Mouse (Mus musculus): ENCODE measurements at regions not wholly inside any gene's neighbourhood (a gene's known extent, or its start where the extent isn't known, plus 50 kb on each side); places are given as distances from the start of the nearest gene placed in this dataset.

- Histone ChIP-seq H3K4me3 (ENCODE audit: low read depth, low read length) (no peak overlapping the region), H3K4me1 (ENCODE audit: insufficient read depth) (0 out of 2 replicates have a peak, but pooled peaks cover 2% of the 10 kb centered on the region), H3K27me3 (ENCODE audit: insufficient read depth, low read length) (no peaks in the 10 kb centered on the region), H3K36me3 (replicated peaks; ENCODE audit: insufficient read depth, low read length) (no peaks in the 10 kb centered on the region), H3K4me2 (ENCODE audit: low read depth, low read length) (no peak overlapping the region), H3K9ac (replicated peaks) (no peak overlapping the region), H3K9me3 (ENCODE audit: low read length) (no peaks in the 10 kb centered on the region), H3K27ac (ENCODE audit: low read depth) (no peak overlapping the region)
- TF ChIP-seq EP300 (IDR thresholded peaks at IDR 0.05; ENCODE audit: low read depth) (no peak), CTCF (IDR thresholded peaks at IDR 0.05; ENCODE audit: low read depth) (no peak)
- ATAC-seq = no peak
- WGBS (ENCODE audit: insufficient replicate concordance) = 80% methylated on average over 3 of the region's 3 CpGs
- DNase-seq = no peak
Measured at GRCm38 (mm10) chr5:75499053-75499452, 75.7 kb upstream of the Kit start.

DNA sequence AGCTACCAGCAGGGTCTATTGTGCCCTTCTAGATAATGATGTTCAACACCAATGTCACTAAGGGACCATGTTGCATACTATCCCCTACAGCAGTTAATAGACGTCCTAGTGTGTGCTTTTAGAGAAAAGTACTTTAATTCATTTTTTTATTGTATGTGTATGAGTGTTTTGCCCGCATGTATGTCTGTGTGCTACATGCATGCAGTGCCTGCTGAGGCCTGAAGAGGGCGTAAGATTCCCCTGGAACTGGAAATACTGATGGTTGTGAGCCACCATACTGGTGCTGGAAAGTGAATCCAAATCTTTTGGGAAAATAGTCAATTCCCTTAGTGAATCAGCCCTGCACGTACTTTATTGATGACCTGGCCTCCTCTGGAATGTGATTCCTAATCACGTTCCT is 75.0 kb upstream of the Kit start:
- H3K27me3 ChIP-seq (ENCODE audit: insufficient read depth, low read length) = no peaks in the 10 kb centered on the region
- no peak for TF ChIP-seq EP300 (IDR thresholded peaks at IDR 0.05; ENCODE audit: low read depth)
- TF ChIP-seq CTCF (IDR thresholded peaks at IDR 0.05; ENCODE audit: low read depth) = peak; percentile 29
- H3K9me3 ChIP-seq (ENCODE audit: low read length) = no peaks in the 10 kb centered on the region
- H3K36me3 ChIP-seq (replicated peaks; ENCODE audit: insufficient read depth, low read length) = no peaks in the 10 kb centered on the region
- no peak overlapping the region for H3K4me2 ChIP-seq (ENCODE audit: low read depth, low read length)
- WGBS (ENCODE audit: insufficient replicate concordance) = 79% methylated on average over 5 of the region's 5 CpGs
- H3K4me3 ChIP-seq (ENCODE audit: low read depth, low read length) = no peak overlapping the region
- no peak overlapping the region for H3K9ac ChIP-seq (replicated peaks)
- DNase-seq = no peak
- 0 out of 2 replicates have a peak, but pooled peaks cover 2% of the 10 kb centered on the region for H3K4me1 ChIP-seq (ENCODE audit: insufficient read depth)
- no peak overlapping the region for H3K27ac ChIP-seq (ENCODE audit: low read depth)
- no peak for ATAC-seq

- Histone ChIP-seq H3K4me1 (ENCODE audit: insufficient read depth) (no peaks in the 10 kb centered on the region), H3K9ac (replicated peaks) (no peak overlapping the region), H3K27me3 (ENCODE audit: insufficient read depth, low read length) (no peaks in the 10 kb centered on the region), H3K4me3 (ENCODE audit: low read depth, low read length) (no peak overlapping the region), H3K9me3 (ENCODE audit: low read length) (no peaks in the 10 kb centered on the region), H3K27ac (ENCODE audit: low read depth) (no peak overlapping the region), H3K4me2 (ENCODE audit: low read depth, low read length) (no peak overlapping the region), H3K36me3 (replicated peaks; ENCODE audit: insufficient read depth, low read length) (no peaks in the 10 kb centered on the region)
- DNase-seq (no peak), ATAC-seq (no peak)
- 79% methylated on average over 8 of the region's 8 CpGs for WGBS (ENCODE audit: insufficient replicate concordance)
- TF ChIP-seq CTCF (IDR thresholded peaks at IDR 0.05; ENCODE audit: low read depth) = no peak
- TF ChIP-seq EP300 (IDR thresholded peaks at IDR 0.05; ENCODE audit: low read depth) = no peak
Measured at GRCm38 (mm10) chr5:75500654-75501416, 73.9 kb upstream of the Kit start.

GRCm38 (mm10) chr5:75503673-75504072 is 71.0 kb upstream of the Kit start:
- H3K9me3 ChIP-seq (ENCODE audit: low read length) = no peaks in the 10 kb centered on the region
- H3K4me1 ChIP-seq (ENCODE audit: insufficient read depth) = no peaks in the 10 kb centered on the region
- WGBS (ENCODE audit: insufficient replicate concordance) = 58% methylated on average over 3 of the region's 3 CpGs
- no peaks in the 10 kb centered on the region for H3K36me3 ChIP-seq (replicated peaks; ENCODE audit: insufficient read depth, low read length)
- no peak for ATAC-seq
- H3K4me2 ChIP-seq (ENCODE audit: low read depth, low read length) = no peak overlapping the region
- no peak overlapping the region for H3K4me3 ChIP-seq (ENCODE audit: low read depth, low read length)
- no peak for TF ChIP-seq EP300 (IDR thresholded peaks at IDR 0.05; ENCODE audit: low read depth)
- TF ChIP-seq CTCF (IDR thresholded peaks at IDR 0.05; ENCODE audit: low read depth) = no peak
- no peak for DNase-seq
- no peaks in the 10 kb centered on the region for H3K27me3 ChIP-seq (ENCODE audit: insufficient read depth, low read length)
- no peak overlapping the region for H3K27ac ChIP-seq (ENCODE audit: low read depth)
- no peak overlapping the region for H3K9ac ChIP-seq (replicated peaks)

DNA sequence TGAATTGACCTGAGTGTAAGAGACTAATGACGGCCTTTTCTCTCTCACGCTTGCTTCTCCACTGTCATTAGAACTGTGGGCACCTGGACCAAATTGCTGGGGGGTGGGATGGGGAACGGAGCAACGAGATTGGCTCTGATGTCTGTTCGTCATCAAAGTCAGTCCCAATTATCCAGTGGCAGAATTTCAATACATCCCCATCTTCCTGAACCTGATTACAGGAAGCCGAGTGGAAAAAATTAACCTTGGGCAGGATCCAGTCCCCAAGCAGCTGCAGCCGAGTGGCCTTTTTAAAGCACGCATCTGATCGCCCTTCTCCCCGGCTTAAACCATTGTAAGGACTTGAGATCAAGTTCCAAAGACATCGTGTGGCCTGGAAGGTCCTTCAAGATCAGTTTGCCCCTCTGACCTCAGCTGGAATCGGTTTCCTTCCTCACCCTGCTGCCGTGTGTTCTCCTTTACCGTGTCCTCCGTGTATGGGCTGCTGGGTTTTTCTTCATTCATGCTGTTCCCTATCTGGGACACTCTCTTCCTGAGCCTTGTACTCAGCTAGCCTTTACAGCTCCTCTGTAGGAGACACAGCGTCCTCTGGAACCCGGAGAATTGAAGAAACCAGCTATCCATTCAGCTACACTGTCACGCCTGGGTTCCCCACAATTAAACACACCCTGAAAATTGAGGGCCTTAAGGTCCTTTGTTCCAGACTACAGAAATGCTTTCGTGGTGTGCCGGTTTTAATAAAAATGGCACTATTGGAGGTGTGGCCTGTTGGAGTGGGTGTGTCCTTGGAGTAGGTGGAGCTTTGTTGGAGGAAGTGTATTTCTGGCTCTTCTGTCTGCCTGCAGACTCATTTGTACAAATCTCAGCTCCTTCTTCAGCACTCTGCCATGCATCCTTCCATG is 61.9 kb upstream of the Kit start:
- Histone ChIP-seq H3K4me1 (ENCODE audit: insufficient read depth) (no peaks in the 10 kb centered on the region), H3K9me3 (ENCODE audit: low read length) (no peaks in the 10 kb centered on the region), H3K9ac (replicated peaks) (no peak overlapping the region), H3K36me3 (replicated peaks; ENCODE audit: insufficient read depth, low read length) (no peaks in the 10 kb centered on the region), H3K27ac (ENCODE audit: low read depth) (no peak overlapping the region), H3K4me2 (ENCODE audit: low read depth, low read length) (no peak overlapping the region), H3K27me3 (ENCODE audit: insufficient read depth, low read length) (no peaks in the 10 kb centered on the region), H3K4me3 (ENCODE audit: low read depth, low read length) (no peak overlapping the region)
- no peak for DNase-seq
- TF ChIP-seq EP300 (IDR thresholded peaks at IDR 0.05; ENCODE audit: low read depth) (no peak), CTCF (IDR thresholded peaks at IDR 0.05; ENCODE audit: low read depth) (no peak)
- ATAC-seq = no peak
- 78% methylated on average over 20 of the region's 20 CpGs for WGBS (ENCODE audit: insufficient replicate concordance)

GRCm38 (mm10) chr5:75518213-75518612 is 56.5 kb upstream of the Kit start:
- Histone ChIP-seq H3K9me3 (ENCODE audit: low read length) (no peaks in the 10 kb centered on the region), H3K27ac (ENCODE audit: low read depth) (no peak overlapping the region), H3K36me3 (replicated peaks; ENCODE audit: insufficient read depth, low read length) (no peaks in the 10 kb centered on the region), H3K9ac (replicated peaks) (no peak overlapping the region), H3K4me3 (ENCODE audit: low read depth, low read length) (no peak overlapping the region), H3K4me1 (ENCODE audit: insufficient read depth) (no peaks in the 10 kb centered on the region), H3K4me2 (ENCODE audit: low read depth, low read length) (no peak overlapping the region), H3K27me3 (ENCODE audit: insufficient read depth, low read length) (no peaks in the 10 kb centered on the region)
- no peak for ATAC-seq
- TF ChIP-seq EP300 (IDR thresholded peaks at IDR 0.05; ENCODE audit: low read depth) = no peak
- WGBS (ENCODE audit: insufficient replicate concordance) = 57% methylated on average over 8 of the region's 8 CpGs
- DNase-seq = no peak

Data from liver, postnatal 0 days (tissue).